Mouse (Mus musculus) forebrain, postnatal 0 days (tissue): ENCODE measurements at regions not wholly inside any gene's neighbourhood (a gene's known extent, or its start where the extent isn't known, plus 50 kb on each side); places are given as distances from the start of the nearest gene placed in this dataset.

Source experiments
- ATAC-seq: fragments of 200-750 bp; cut with Nextera tagmentation; 2 replicates; pipeline ENCODE4 v1.8.0; 2017; ENCODE audit warnings: mild to moderate bottlenecking, moderate library complexity
- DNase-seq: peaks from one replicate; pipeline ENCODE4 v3.0.0-alpha.2; 2015
- H3K27ac ChIP-seq: fragments of 300-500 bp; sonication (generic); 2 replicates; pipeline ENCODE4 v1.5.1; 2014; ENCODE audit warnings: low read depth, mild to moderate bottlenecking, antibody characterized with exemption, low read length, moderate library complexity, mixed read lengths
- H3K27me3 ChIP-seq: fragments of 300-500 bp; sonication (generic); 2 replicates; pipeline ENCODE4 v1.6.1; 2014; ENCODE audit warnings: mild to moderate bottlenecking, low read length, mixed read lengths; ENCODE audit not compliant: insufficient read depth
- H3K36me3 ChIP-seq: fragments of 300-500 bp; sonication (generic); 2 replicates; pipeline ENCODE4 v1.6.1; 2014; ENCODE audit warnings: mild to moderate bottlenecking, moderate library complexity; ENCODE audit not compliant: insufficient read depth
- H3K4me1 ChIP-seq: fragments of 300-500 bp; sonication (generic); 2 replicates; pipeline ENCODE4 v1.6.1; 2014; ENCODE audit warnings: antibody characterized with exemption; ENCODE audit not compliant: insufficient read depth
- H3K4me2 ChIP-seq: fragments of 300-500 bp; sonication (generic); 2 replicates; pipeline ENCODE4 v1.6.1; 2014; ENCODE audit warnings: low read depth, mild to moderate bottlenecking, moderate library complexity
- H3K4me3 ChIP-seq: fragments of 300-500 bp; sonication (generic); 2 replicates; pipeline ENCODE4 v1.5.1; 2014; ENCODE audit warnings: low read depth, low read length, mixed read lengths
- H3K9ac ChIP-seq: fragments of 300-500 bp; sonication (generic); 2 replicates; pipeline ENCODE4 v1.6.1; 2014; ENCODE audit warnings: mild to moderate bottlenecking
- H3K9me3 ChIP-seq: fragments of 300-500 bp; sonication (generic); 2 replicates; pipeline ENCODE4 v1.6.1; 2016; ENCODE audit warnings: low read length
- CTCF ChIP-seq: sonication (generic); IDR thresholded peaks from 2 replicates; pipeline ENCODE4 v1.5.1; 2016; ENCODE audit warnings: antibody characterized with exemption, control low read depth, low read depth
- WGBS: fragments of 180-500 bp; shearing (Covaris S2); extraction: QIAGEN DNeasy Blood & Tissue Kit; methylation state at CpG from one replicate; pipeline ENCODE4 v1.1.7; 2014; 5-methylcytosine and 5-hydroxymethylcytosine counted together

- ATAC-seq: no peak
- Histone ChIP-seq H3K27me3 (no peaks in the 10 kb centered on the region), H3K4me3 (no peak overlapping the region), H3K36me3 (no peaks in the 10 kb centered on the region), H3K9me3 (no peaks in the 10 kb centered on the region), H3K4me1 (no peaks in the 10 kb centered on the region), H3K4me2 (no peak overlapping the region), H3K9ac (no peak overlapping the region), H3K27ac (no peak overlapping the region)
- TF ChIP-seq CTCF: no peak
- 69% methylated on average over 2 of the region's 2 CpGs for WGBS
- DNase-seq: no peak
These were observed 121.2 kb upstream of the Mpped2 start for GRCm38 (mm10) chr2:106571913-106572312.

GRCm38 (mm10) chr2:106576746-106577323, 116.2 kb upstream of the Mpped2 start:
- no peaks in the 10 kb centered on the region for H3K27me3 ChIP-seq
- no peaks in the 10 kb centered on the region for H3K4me1 ChIP-seq
- no peaks in the 10 kb centered on the region for H3K9me3 ChIP-seq
- H3K27ac ChIP-seq: no peak overlapping the region
- H3K4me3 ChIP-seq: no peak overlapping the region
- H3K4me2 ChIP-seq: no peak overlapping the region
- 70% methylated on average over 4 of the region's 4 CpGs for WGBS
- H3K36me3 ChIP-seq: no peaks in the 10 kb centered on the region
- ATAC-seq (no peak), DNase-seq (no peak)
- no peak overlapping the region for H3K9ac ChIP-seq
- no peak for TF ChIP-seq CTCF

DNA sequence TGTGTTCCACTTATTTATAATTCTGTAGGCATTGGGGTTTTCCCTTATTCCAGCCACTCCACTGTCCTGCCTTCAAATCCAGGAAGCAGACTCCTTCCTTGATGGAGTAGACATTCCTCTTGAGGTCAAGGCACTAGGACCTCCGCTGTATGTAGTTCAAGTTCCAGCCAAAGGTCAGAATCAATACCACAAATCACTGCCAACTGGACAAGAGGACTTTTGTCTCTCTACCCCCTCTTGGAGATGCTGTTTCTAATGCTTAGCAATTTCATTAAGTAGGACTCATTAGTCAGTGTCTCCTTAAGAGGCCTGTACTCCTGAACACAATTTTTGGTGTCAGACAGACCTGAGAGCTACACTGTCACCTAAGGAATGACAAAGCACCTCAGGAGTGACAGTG, 115.0 kb upstream of the Mpped2 start:
- no peak for TF ChIP-seq CTCF
- H3K9me3 ChIP-seq: no peaks in the 10 kb centered on the region
- no peak overlapping the region for H3K9ac ChIP-seq
- no peak for DNase-seq
- no peaks in the 10 kb centered on the region for H3K36me3 ChIP-seq
- WGBS: 87% methylated on average over 1 of the region's 1 CpGs
- H3K27ac ChIP-seq: no peak overlapping the region
- no peaks in the 10 kb centered on the region for H3K27me3 ChIP-seq
- H3K4me3 ChIP-seq: no peak overlapping the region
- no peaks in the 10 kb centered on the region for H3K4me1 ChIP-seq
- no peak for ATAC-seq
- H3K4me2 ChIP-seq: no peak overlapping the region

GRCm38 (mm10) chr2:106580663-106581062, 112.4 kb upstream of the Mpped2 start:
- no peak overlapping the region for H3K4me3 ChIP-seq
- no peak overlapping the region for H3K27ac ChIP-seq
- H3K9me3 ChIP-seq: no peaks in the 10 kb centered on the region
- H3K4me1 ChIP-seq: no peaks in the 10 kb centered on the region
- H3K27me3 ChIP-seq: no peaks in the 10 kb centered on the region
- no peak overlapping the region for H3K4me2 ChIP-seq
- WGBS: 29% methylated on average over 5 of the region's 5 CpGs
- no peak overlapping the region for H3K9ac ChIP-seq
- H3K36me3 ChIP-seq: no peaks in the 10 kb centered on the region
- ATAC-seq: peak; percentile 53
- DNase-seq: peak; percentile 62
- TF ChIP-seq CTCF: no peak

GRCm38 (mm10) chr2:106621251-106621650, 71.8 kb upstream of the Mpped2 start:
- Histone ChIP-seq H3K4me2 (no peak overlapping the region), H3K9ac (no peak overlapping the region), H3K36me3 (no peaks in the 10 kb centered on the region), H3K27me3 (no peaks in the 10 kb centered on the region), H3K4me3 (no peak overlapping the region), H3K4me1 (no peaks in the 10 kb centered on the region), H3K9me3 (no peaks in the 10 kb centered on the region), H3K27ac (no peak overlapping the region)
- 85% methylated on average over 3 of the region's 3 CpGs for WGBS
- ATAC-seq (no peak), DNase-seq (no peak)
- no peak for TF ChIP-seq CTCF

- H3K4me1 ChIP-seq: no peaks in the 10 kb centered on the region
- no peak overlapping the region for H3K4me2 ChIP-seq
- no peaks in the 10 kb centered on the region for H3K36me3 ChIP-seq
- ATAC-seq: no peak
- no peak overlapping the region for H3K9ac ChIP-seq
- no peaks in the 10 kb centered on the region for H3K27me3 ChIP-seq
- no peak for TF ChIP-seq CTCF
- 71% methylated on average over 5 of the region's 5 CpGs for WGBS
- H3K9me3 ChIP-seq: no peaks in the 10 kb centered on the region
- H3K27ac ChIP-seq: no peak overlapping the region
- no peak overlapping the region for H3K4me3 ChIP-seq
- peak; percentile 33 for DNase-seq
These were observed 70.7 kb upstream of the Mpped2 start for GRCm38 (mm10) chr2:106622326-106622725.

DNA sequence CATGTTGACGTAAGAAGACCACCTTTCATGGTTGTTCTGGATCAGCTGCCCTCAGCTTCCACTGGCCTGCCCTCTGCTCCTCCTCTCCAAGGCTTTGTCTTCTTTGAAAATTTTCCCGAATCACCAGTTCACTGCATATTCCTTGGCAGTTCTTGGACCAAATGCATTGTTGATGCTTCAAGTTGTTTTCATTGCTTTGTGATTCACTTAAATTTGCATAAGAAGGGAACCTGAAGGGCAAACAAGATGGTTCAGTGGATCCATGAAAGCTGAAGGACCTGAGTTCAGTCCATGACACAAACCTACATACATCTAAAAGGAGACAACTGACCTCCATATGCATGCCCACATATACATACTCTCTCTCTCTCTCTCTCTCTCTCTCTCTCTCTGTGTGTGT, 69.4 kb upstream of the Mpped2 start:
- ATAC-seq (no peak), DNase-seq (no peak)
- Histone ChIP-seq H3K9me3 (no peaks in the 10 kb centered on the region), H3K36me3 (no peaks in the 10 kb centered on the region), H3K4me1 (no peaks in the 10 kb centered on the region), H3K27me3 (no peaks in the 10 kb centered on the region), H3K4me2 (no peak overlapping the region), H3K9ac (no peak overlapping the region), H3K4me3 (no peak overlapping the region), H3K27ac (no peak overlapping the region)
- TF ChIP-seq CTCF: no peak
- 62% methylated on average over 2 of the region's 2 CpGs for WGBS
